Mouse (Mus musculus) liver, embryonic 14.5 days (tissue): ENCODE results near the gene Txndc17.

Source experiments
- CTCF ChIP-seq: IDR thresholded peaks from 2 replicates; pipeline ENCODE4 v1.5.1; 2016; ENCODE audit warnings: antibody characterized with exemption, low read depth, control low read depth
- EP300 ChIP-seq: IDR thresholded peaks from 2 replicates; pipeline ENCODE4 v1.6.1; 2016; ENCODE audit warnings: antibody characterized with exemption, low read depth

GRCm38 (mm10) chr11:72234013-72234412 lies 26.7 kb downstream of the Txndc17 start:
- TF ChIP-seq EP300 (no peak), CTCF (no peak)
